In the genomic region with DNA sequence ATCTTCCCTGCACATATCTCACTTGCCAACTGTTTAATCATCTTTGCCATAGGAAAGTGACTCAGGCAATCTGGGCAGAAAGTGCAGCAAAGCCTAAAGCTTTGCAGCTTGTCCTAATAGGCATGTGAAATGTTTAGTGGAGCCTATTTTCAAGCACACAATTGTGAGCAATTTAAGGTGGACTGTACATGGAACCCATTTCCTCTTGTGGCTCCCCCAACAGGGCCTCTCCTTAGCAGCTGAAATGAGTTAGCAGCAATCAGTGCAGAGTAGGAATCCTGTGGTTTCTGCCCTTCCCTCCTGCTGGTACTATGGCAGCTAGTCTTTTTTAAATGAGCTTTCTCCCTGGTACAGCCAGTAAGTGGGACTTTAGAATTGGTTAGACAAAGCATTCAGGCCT, we compare ENCODE assay signal across 28 mouse cellular contexts.
DNase-seq lines count a peak whose midpoint lies in the region; ATAC-seq and TF ChIP-seq lines count a peak whose summit lies in the region.
"Had no signal": no experiment of that assay in that cellular context is flagged by ENCODE, and none has a peak within 500 bp of the region (broad histone marks: within the 10 kb centered on the region; RNA-seq: fewer than 3 reads in every experiment).

No protein-coding gene starts in this region.

- DNase-seq in 3T3-L1 (ENCODE audit: low read depth, low spot score) (peak; percentile 79), Patski (ENCODE audit: low read depth, low spot score) (no peak)
- peak; percentile 31 for DNase-seq in limb, embryonic 10.5 days (ENCODE audit: low spot score)
- DNase-seq in layer of hippocampus, adult 2 months (ENCODE audit: low spot score in 2 of 2) = no peak
- DNase-seq in gastrocnemius, adult 2 months = no peak
- no peak for DNase-seq in frontal cortex, postnatal 10 days (ENCODE audit: low spot score in 2 of 2)
- DNase-seq: adrenal gland, postnatal 36 days; B cell, adult 2 months; cerebellum, adult 11-12 months; gastrocnemius, postnatal 14 days; heart, adult 2 months; kidney, adult 9 months; kidney, postnatal 14 days; thymus, adult 18-20 months; thymus, postnatal 36 days had no signal

- H3K36me3 ChIP-seq in embryonic facial prominence, embryonic 12.5 days = no peaks in the 10 kb centered on the region
- H3K36me3 ChIP-seq in limb, embryonic 10.5 days = no peaks in the 10 kb centered on the region
- H3K36me3 ChIP-seq: forebrain, embryonic 12.5 days; G1E; heart, embryonic 13.5 days; midbrain, embryonic 10.5 days had no signal

- no peak for TF ChIP-seq CTCF in Patski (IDR thresholded peaks at IDR 0.05)
- no peak for TF ChIP-seq CTCF in layer of hippocampus, adult 2 months (conservative IDR thresholded peaks at IDR 0.05)
- TF ChIP-seq CTCF in gastrocnemius, adult 2 months (IDR thresholded peaks at IDR 0.05) = no peak

- H3K9ac ChIP-seq in embryonic facial prominence, embryonic 12.5 days = no peak overlapping the region
- H3K9ac ChIP-seq: forebrain, embryonic 12.5 days; heart, embryonic 13.5 days; hindbrain, embryonic 14.5 days had no signal

- H3K4me1 ChIP-seq in embryonic facial prominence, embryonic 12.5 days = peaks cover 12% of the 10 kb centered on the region
- H3K4me1 ChIP-seq in limb, embryonic 10.5 days = peaks cover 25% of the 10 kb centered on the region

- H3K9me3 ChIP-seq in embryonic facial prominence, embryonic 12.5 days = no peaks in the 10 kb centered on the region
- no peaks in the 10 kb centered on the region for H3K9me3 ChIP-seq in limb, embryonic 10.5 days (replicated peaks)
- H3K9me3 ChIP-seq: forebrain, embryonic 12.5 days; G1E; heart, embryonic 13.5 days; midbrain, embryonic 10.5 days had no signal

- POLR2A ChIA-PET in Patski (lab: Charles Lee) = no interaction called here

- in situ Hi-C loops in Patski (cut with MboI; ENCODE audit: low pct_unique_long_range_greater_than_20kb) = no loop called here

- CTCF ChIA-PET in Patski (lab: Charles Lee) = interaction anchor here (1.2 to 2.7 kb wide), 2 partner anchors 13 to 21 kb away, joined by 4 to 10 read pairs; no protein-coding TSS in a partner anchor

- H3K27ac ChIP-seq in embryonic facial prominence, embryonic 12.5 days = peak overlapping the region; percentile 75; the same call in 1 of the 2 replicates
- H3K27ac ChIP-seq in limb, embryonic 10.5 days = peak overlapping the region; percentile 66; the same call in 1 of the 2 replicates
- H3K27ac ChIP-seq in layer of hippocampus, adult 2 months = no peak overlapping the region
- H3K27ac ChIP-seq in gastrocnemius, adult 2 months = no peak overlapping the region
- H3K27ac ChIP-seq: forebrain, embryonic 12.5 days; heart, adult 2 months; heart, embryonic 13.5 days; hindbrain, embryonic 14.5 days; macrophage; midbrain, embryonic 10.5 days had no signal

- H3K4me3 ChIP-seq in embryonic facial prominence, embryonic 12.5 days = no peak overlapping the region
- H3K4me3 ChIP-seq in limb, embryonic 10.5 days = no peak overlapping the region
- no peak overlapping the region for H3K4me3 ChIP-seq in layer of hippocampus, adult 2 months
- no peak overlapping the region for H3K4me3 ChIP-seq in gastrocnemius, adult 2 months
- H3K4me3 ChIP-seq: erythroblast, embryonic 14.5 days; forebrain, embryonic 12.5 days; heart, adult 2 months; heart, embryonic 13.5 days; midbrain, embryonic 10.5 days; myocyte had no signal

- ATAC-seq in Patski = peak; percentile 60
- ATAC-seq in embryonic facial prominence, embryonic 12.5 days (ENCODE audit: insufficient number of reproducible peaks, insufficient read depth, low FRiP score, low TSS enrichment) = no peak
- ATAC-seq in erythroblast, adult 5-6 weeks (replicated peaks; ENCODE audit: low FRiP score, poor library complexity, severe bottlenecking) = no peak
- ATAC-seq: inflammation-experienced regulatory T-cells, adult 6 months; midbrain, embryonic 16.5 days had no signal

- no peak overlapping the region for H3K4me2 ChIP-seq in embryonic facial prominence, embryonic 12.5 days (replicated peaks)
- H3K4me2 ChIP-seq: forebrain, embryonic 12.5 days; heart, embryonic 13.5 days; hindbrain, embryonic 14.5 days had no signal

- H3K27me3 ChIP-seq in Patski = no peaks in the 10 kb centered on the region
- no peaks in the 10 kb centered on the region for H3K27me3 ChIP-seq in embryonic facial prominence, embryonic 12.5 days
- H3K27me3 ChIP-seq in limb, embryonic 10.5 days (ENCODE audit: low read depth, poor library complexity, severe bottlenecking) = no peaks in the 10 kb centered on the region
- H3K27me3 ChIP-seq: CH12.LX; forebrain, embryonic 12.5 days; heart, embryonic 13.5 days had no signal

- intact Hi-C loops in gastrocnemius, adult 2 months (cut with DNase I) = no loop called here

Comparison
In these comparisons a context has a peak if more than half of its experiments do, and no peak if none do; other contexts are left out.
1. DNase-seq: peak in 3T3-L1 (single experiment) and limb, embryonic 10.5 days (single experiment); none in Patski (single experiment), layer of hippocampus, adult 2 months (0 of 2), gastrocnemius, adult 2 months (single experiment) and frontal cortex, postnatal 10 days (0 of 2).
2. H3K27ac ChIP-seq: peak in embryonic facial prominence, embryonic 12.5 days (single experiment) and limb, embryonic 10.5 days (single experiment); none in layer of hippocampus, adult 2 months (single experiment) and gastrocnemius, adult 2 months (single experiment).